Mouse (Mus musculus) frontal cortex, postnatal 10 days (tissue): ENCODE data around the gene Gypa.
A peak's percentile ranks its signal among the peaks of the same experiment; 100 is the strongest.

Experiments
- DNase-seq, 2 experiments: peaks; one replicate each; pipeline ENCODE4 v3.0.0; 2022; ENCODE audit warnings: low spot score in 2 of 2, mixed read lengths in 1 of 2

Gene Gypa

DNA sequence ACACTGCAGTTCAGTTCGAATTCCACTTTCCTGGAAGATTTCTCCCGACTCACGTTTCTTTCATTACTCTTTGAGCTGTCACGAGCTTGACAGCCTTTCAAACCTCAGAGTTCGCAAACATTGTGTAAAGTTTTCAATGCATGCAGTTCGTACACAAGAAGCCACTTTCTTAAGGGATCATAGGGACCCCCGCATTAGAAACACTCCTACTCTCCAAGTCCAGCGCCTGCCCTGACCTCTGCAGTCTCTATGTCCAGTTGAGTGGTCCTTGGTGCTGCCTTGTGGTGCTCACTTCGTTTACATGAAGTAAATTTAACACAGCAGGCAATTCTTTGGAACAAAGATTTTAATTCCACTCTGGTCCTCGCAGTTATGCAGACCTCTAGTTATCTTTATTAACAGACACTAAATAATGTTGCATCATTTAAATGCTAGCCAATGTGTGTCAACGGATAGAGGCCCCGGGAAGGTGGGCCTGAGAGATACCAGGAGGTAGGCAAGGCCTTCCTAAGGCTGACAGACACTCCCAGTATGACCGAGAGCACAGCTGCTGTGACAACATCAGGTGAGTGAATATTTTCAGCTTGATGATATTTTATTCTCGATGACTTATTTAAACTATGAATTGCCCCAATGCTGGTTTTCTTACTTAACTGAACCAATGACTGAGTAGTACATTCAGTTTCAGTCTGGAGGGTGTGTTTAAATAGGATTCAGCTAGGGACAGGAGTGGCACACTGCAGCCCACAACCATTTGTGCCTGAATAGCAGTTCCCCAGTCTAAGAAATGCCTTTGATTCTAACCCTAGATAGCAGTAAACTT is at the start of gene Gypa:
TSS of gene Gypa (plus strand) at position 259 of the 823 bp plus-strand sequence.
- no peak for DNase-seq

DNA sequence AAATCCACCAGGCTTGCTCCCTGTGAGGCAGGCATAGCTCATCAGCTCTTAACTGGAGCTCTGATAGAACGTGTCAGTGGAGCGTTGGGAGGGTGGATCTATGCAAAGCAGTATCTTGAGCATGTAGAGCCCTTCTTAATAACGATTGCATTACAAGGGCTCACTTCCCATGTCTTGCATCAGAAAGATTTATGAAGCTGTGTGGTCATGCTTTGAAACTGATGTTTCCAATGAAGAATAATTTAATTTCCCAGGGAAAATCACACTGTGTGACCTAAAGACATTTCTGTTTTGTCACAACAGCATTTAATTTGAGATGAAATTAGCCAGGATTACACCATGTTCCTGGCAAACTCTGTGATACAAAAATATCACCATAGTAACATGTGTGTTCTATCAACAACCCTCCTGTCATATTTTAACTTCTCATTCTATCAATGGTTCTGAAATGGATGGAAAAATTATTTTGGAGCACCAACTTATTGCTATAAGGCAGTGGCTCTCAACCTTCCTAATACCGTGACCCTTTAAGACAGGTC is 49.0 kb upstream of the Gypa start:
- no peak for DNase-seq

DNA sequence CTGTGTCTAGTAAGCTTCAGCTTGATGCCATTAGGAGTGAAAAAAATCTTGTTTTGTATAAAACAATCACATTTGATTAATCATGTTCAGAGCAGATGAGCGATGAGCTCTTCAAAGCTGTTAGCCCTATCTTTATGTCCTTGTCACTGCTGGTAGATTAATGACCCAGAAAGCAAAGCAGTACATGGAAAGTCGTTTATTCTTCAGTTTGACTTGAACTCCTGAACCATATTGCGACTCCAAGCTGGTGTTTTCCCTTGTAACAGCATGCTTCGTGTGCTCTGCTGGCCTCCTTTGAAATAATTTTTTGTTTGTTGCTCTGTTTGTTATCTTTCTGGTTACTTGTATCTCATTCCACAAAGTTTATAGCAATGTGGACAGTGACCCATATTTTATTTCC is 46.4 kb upstream of the Gypa start:
- DNase-seq = no peak

GRCm38 (mm10) chr8:80451938-80452690 is 41.5 kb upstream of the Gypa start:
- DNase-seq = no peak

DNA sequence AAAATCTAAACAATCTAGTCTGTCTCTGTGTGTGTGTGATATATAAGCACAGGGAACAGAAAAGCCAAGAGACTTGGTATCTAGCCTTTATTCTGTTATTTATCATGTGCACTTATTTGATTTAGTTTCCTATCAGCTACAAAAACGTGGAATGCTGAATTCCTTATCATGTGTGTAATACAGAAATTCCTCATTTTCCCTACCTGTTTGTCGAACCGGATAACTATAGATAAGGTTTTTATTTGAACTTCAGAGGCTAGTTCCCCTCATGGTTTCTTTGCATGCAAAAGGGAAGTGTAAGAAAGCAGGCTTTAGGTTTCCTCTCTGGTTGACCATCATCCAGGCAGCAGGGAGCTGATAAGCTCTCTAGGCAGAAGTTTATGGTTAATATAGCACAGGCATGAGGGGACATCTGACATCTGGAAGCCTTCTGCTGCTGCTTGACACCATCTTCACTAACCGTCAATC is 30.1 kb upstream of the Gypa start:
- DNase-seq = no peak

DNA sequence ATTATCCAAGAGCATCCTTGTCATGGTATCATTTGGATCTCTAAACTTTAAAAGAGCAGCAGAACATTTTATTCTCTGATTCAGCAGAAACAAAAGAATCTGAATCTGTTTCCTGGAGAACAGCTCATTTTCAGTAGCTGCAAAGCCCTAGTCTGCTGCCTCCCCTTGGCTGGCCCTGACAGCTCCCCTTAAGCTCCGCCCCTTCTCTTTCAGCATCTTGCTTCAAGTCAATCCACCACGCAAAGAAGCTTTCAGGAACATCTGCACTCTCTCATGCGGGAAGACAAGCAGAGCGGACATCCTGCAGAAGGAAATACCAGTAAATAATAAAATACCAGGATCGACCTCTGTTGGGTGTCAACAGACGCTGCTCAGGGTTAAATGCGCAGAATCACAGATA is 18.6 kb upstream of the Gypa start:
- DNase-seq = no peak

- no peak for DNase-seq
Measured at GRCm38 (mm10) chr8:80478156-80478555, 15.4 kb upstream of the Gypa start.

GRCm38 (mm10) chr8:80479129-80479528 is 14.5 kb upstream of the Gypa start:
- DNase-seq = no peak

GRCm38 (mm10) chr8:80482173-80482572 is 11.4 kb upstream of the Gypa start:
- no peak for DNase-seq

- no peak for DNase-seq
Measured at GRCm38 (mm10) chr8:80482822-80483774, 10.5 kb upstream of the Gypa start.

GRCm38 (mm10) chr8:80491562-80491961 is 2.0 kb upstream of the Gypa start:
- no peak for DNase-seq

GRCm38 (mm10) chr8:80492987-80493441 is 567 bp upstream of the Gypa start:
- DNase-seq = peak in 1 of 2 experiments; percentile 32

DNA sequence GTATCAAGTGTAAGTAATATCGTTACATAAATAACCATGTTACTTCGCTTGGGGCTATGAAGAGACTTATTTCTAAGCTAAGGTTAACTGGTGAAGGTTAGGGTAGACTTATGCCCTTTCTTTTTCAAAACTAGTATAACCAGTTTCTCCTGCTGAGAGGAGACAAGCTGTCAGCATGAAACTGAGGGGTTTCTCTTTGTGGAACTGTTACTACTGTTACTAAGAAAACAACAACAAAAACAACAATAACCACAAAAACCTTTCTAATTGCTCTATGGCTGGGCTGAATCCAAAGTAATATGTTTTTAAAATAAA is 722 bp downstream of the Gypa start:
- DNase-seq = no peak

GRCm38 (mm10) chr8:80494819-80495218 is 1.2 kb downstream of the Gypa start:
- DNase-seq = no peak

DNA sequence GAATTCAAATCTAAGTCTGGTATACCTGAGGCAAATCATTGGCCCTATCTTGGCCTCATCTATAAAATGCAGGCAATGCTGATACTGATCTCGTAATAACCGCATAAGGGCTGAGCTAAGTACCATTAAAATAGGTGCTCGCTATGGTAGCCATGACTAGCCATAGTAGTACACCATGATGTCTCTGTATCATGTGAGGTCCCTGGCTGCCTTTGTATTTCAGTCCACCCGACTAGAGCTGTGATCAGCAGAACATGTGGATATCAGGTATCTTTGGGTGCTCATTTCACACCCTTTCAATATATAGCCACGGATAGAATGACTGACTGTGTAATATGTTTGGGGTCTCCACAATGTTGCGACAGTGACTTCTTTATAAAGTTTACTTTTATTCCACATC is 1.9 kb downstream of the Gypa start:
- DNase-seq = no peak

- no peak for DNase-seq
Measured at GRCm38 (mm10) chr8:80497323-80497722, 3.7 kb downstream of the Gypa start.

GRCm38 (mm10) chr8:80500244-80500643 is 6.7 kb downstream of the Gypa start:
- no peak for DNase-seq

- no peak for DNase-seq
Measured at GRCm38 (mm10) chr8:80500773-80501172, 7.2 kb downstream of the Gypa start.

DNA sequence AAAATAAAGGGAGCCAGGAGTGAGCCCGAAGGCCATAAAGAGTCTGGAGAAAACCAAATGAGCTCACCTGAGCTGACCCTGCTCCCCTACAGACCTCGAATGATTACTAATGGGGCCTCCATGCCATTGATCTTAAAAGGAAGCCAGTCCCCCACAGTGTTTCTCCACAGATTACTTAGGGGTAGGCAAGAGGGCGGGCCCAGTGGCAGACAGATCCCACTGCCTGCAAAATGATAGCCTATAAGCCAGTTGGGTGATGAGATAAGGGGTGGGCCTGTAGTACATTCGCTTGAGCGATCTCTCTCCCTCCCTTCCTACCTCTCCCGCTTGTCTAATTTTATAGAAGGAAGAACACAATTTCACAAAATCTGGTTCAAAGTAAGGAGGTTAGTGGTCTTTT is 7.7 kb downstream of the Gypa start:
- DNase-seq = no peak

- no peak for DNase-seq
Measured at GRCm38 (mm10) chr8:80526382-80527355, 33.1 kb downstream of the Gypa start.
